Mouse (Mus musculus): ENCODE data around the gene Nr4a1. TPM values are rescaled to one million over a fixed set of nuclear protein-coding genes. Genes with fewer than 3 reads are reported as not detected.

Gene Nr4a1
- total and polyA plus RNA-seq, 3 experiments, result 0.60 to 1.6 (median 0.89) TPM

DNA sequence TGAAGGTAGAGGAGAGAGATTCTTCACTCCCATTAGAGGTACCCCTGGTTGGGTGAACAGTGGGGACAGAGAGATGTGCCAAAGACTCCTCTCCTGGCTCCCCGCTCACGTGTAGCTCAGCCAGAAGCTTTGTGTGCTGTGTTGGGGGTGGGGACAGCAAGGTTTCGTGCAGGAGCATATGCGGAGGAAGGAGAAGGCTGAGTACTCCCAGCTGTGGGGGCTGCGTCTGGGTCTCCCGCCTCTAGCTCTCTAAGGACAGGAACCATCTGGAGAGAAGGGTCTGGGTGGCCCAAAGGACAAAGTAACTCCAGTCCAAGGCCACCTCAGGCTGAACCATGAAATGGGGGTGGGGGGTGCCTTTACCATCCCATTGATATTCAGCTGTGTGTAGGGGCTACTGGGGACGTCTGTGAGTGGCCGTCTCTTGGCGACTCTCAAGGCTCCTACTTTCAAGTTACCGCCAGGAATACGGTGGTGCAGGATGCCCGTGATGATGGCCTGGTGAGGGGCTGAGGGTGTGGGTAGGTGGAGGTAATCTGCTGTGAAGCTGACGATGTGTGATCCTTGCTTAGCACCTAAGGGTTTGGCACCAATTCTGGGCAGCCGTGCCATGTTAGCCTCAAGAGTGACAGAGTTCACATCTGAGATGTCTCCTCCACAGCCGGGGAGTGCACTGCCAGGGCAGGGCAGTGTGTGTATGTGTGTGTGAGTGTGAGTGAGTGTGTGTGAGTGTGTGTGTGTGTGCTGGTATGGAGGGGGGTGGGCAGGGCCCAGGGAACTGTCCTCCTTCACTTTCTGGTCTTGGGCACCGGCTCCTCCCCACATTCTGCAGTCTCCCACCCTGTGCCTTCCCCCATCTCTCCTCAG, 40.2 kb downstream of the Nr4a1 start:
- no peak for DNase-seq (ENCODE audit: extremely low read depth)
- Histone ChIP-seq H3K27me3 (replicated peaks) (no peaks in the 10 kb centered on the region), H3K4me1 (ENCODE audit: control insufficient read depth in 1 of 2, insufficient read depth in 2 of 2) (peaks cover 3 to 5% of the 10 kb centered on the region in 2 experiments; a peak in 1 of 4 replicates), H3K79me2 (replicated peaks; ENCODE audit: control insufficient read depth, extremely low read depth, insufficient read depth, poor library complexity, severe bottlenecking) (no peaks in the 10 kb centered on the region), H3K9ac (ENCODE audit: insufficient read depth, low read depth) (no peak overlapping the region), H3K4me2 (ENCODE audit: insufficient read depth, low read depth, poor library complexity, severe bottlenecking) (no peak overlapping the region), H3K27ac (ENCODE audit: insufficient read depth, low read depth) (no peak overlapping the region), H3K36me3 (replicated peaks in 1 of 2; ENCODE audit: control insufficient read depth in 1 of 2, insufficient read depth in 1 of 2, low read length in 1 of 2) (peaks cover 23 to 40% of the 10 kb centered on the region in 2 experiments), H3K9me3 (replicated peaks; ENCODE audit: low read length) (no peaks in the 10 kb centered on the region), H3K4me3 (replicated peaks in 1 of 3; ENCODE audit: low read depth in 2 of 3, low read length in 2 of 3, poor library complexity in 1 of 3) (no peak overlapping the region)
- in situ Hi-C loops (cut with MboI; ENCODE audit: low pct_ligation_motif_present, low pct_unique_long_range_greater_than_20kb, low sequenced_read_pairs), result no loop called here
- TF ChIP-seq ELF1 (IDR thresholded peaks at IDR 0.05; ENCODE audit: low read depth, low read length) (no peak), HCFC1 (IDR thresholded peaks at IDR 0.05; ENCODE audit: low read depth, low read length) (no peak), SIN3A (IDR thresholded peaks at IDR 0.05; ENCODE audit: low read length) (no peak), CTCF (conservative IDR thresholded peaks at IDR 0.05 in 1 of 2, IDR thresholded peaks at IDR 0.05 in 1 of 2; ENCODE audit: low read depth in 2 of 2, low read length in 2 of 2) (no peak), JUN (IDR thresholded peaks at IDR 0.05; ENCODE audit: insufficient read depth, low read depth, low read length) (no peak), MAFK (IDR thresholded peaks at IDR 0.05; ENCODE audit: insufficient replicate concordance, low read length) (no peak), CHD2 (IDR thresholded peaks at IDR 0.05; ENCODE audit: low read length) (no peak), MAZ (IDR thresholded peaks at IDR 0.05; ENCODE audit: low read depth, low read length) (no peak), NELFE (IDR thresholded peaks at IDR 0.05; ENCODE audit: low read depth, low read length) (no peak), ZNF384 (IDR thresholded peaks at IDR 0.05; ENCODE audit: low read depth, low read length) (no peak), RCOR1 (conservative IDR thresholded peaks at IDR 0.05; ENCODE audit: low read depth, low read length) (no peak), BHLHE40 (IDR thresholded peaks at IDR 0.05; ENCODE audit: low read depth, low read length) (no peak), IRF4 (IDR thresholded peaks at IDR 0.05; ENCODE audit: low read depth, low read length) (no peak), POLR2A (IDR thresholded peaks at IDR 0.05; ENCODE audit: low read depth, low read length) (no peak)
- dilution Hi-C loops (cut with MboI; ENCODE audit: extremely low pct_ligation_motif_present, extremely low pct_unique_long_range_greater_than_20kb, low sequenced_read_pairs), result no loop called here

DNA sequence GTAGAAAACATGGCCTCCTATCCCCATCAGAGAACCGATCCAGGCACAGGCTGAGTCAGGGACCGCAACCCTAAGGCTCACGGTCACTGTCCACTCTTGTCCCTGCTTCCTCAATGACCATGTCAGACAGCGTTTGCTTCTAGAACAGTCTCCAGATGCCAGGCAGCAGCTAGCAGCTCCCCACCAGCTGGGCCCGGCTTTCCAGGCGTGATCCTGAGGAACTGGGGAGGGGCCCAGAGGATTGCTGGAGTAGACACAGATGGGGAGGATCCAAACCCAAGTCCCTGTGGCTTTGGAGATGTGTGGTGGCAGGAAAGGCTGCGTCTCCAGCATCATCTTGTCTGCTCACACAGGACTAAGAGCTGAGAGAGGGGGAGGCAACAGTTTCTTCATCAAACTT, 41.0 kb downstream of the Nr4a1 start:
- dilution Hi-C loops (cut with MboI; ENCODE audit: extremely low pct_ligation_motif_present, extremely low pct_unique_long_range_greater_than_20kb, low sequenced_read_pairs) (no loop called here), in situ Hi-C loops (cut with MboI; ENCODE audit: low pct_ligation_motif_present, low pct_unique_long_range_greater_than_20kb, low sequenced_read_pairs) (no loop called here)
- TF ChIP-seq EP300 (IDR thresholded peaks at IDR 0.05; ENCODE audit: low read length) (no peak), HCFC1 (IDR thresholded peaks at IDR 0.05; ENCODE audit: low read depth, low read length) (no peak)
- Histone ChIP-seq H3K4me3 (replicated peaks in 1 of 3; ENCODE audit: low read depth in 2 of 3, low read length in 2 of 3, poor library complexity in 1 of 3) (no peak overlapping the region), H3K27me3 (replicated peaks) (no peaks in the 10 kb centered on the region), H3K9me3 (replicated peaks; ENCODE audit: low read length) (no peaks in the 10 kb centered on the region), H3K4me1 (ENCODE audit: control insufficient read depth in 1 of 2, insufficient read depth in 2 of 2) (peaks cover 3 to 5% of the 10 kb centered on the region in 2 experiments; a peak in 1 of 4 replicates), H3K79me2 (replicated peaks; ENCODE audit: control insufficient read depth, extremely low read depth, insufficient read depth, poor library complexity, severe bottlenecking) (no peaks in the 10 kb centered on the region), H3K27ac (ENCODE audit: insufficient read depth, low read depth) (no peak overlapping the region), H3K9ac (ENCODE audit: insufficient read depth, low read depth) (no peak overlapping the region), H3K4me2 (ENCODE audit: insufficient read depth, low read depth, poor library complexity, severe bottlenecking) (no peak overlapping the region), H3K36me3 (replicated peaks in 1 of 2; ENCODE audit: control insufficient read depth in 1 of 2, insufficient read depth in 1 of 2, low read length in 1 of 2) (peaks cover 15 to 32% of the 10 kb centered on the region in 2 experiments)
- DNase-seq (ENCODE audit: extremely low read depth), result no peak

All from CH12.LX (cell line).